Mouse (Mus musculus) left cerebral cortex, postnatal 14 days (tissue): ENCODE results near the gene C77080. TPM values are rescaled to one million over a fixed set of nuclear protein-coding genes. Genes with fewer than 3 reads are reported as not detected.

Experiments used
- DNase-seq, 2 experiments: peaks; one replicate each; pipeline ENCODE4 v3.0.0; 2021 to 2022; ENCODE audit warnings: low spot score in 2 of 2, mixed read lengths in 1 of 2
- intact Hi-C: fragments of 180-260 bp; cut with DNase I; formaldehyde crosslinking; loops from one replicate; pipeline ENCODE4 v1.15.1; 2025
- long read RNA-seq, 2 experiments: library from polyadenylated mRNA; stranded (forward); transcript quantifications; one replicate each; pipeline ENCODE4 v2.0.0; 2021
- total RNA-seq, 2 experiments: library from RNA; stranded (reverse); gene quantifications; 2 replicates each; pipeline ENCODE4 v1.2.3; 2021

C77080 gene
- 10 to 100 TPM; 17.9 to 21.1 TPM for total RNA-seq
- long read RNA-seq, experiment 1, full-length matches to known transcripts: 1 of 25 reads
- long read RNA-seq, experiment 1, partial matches to known transcripts: 11 of 25 reads
- long read RNA-seq, experiment 1, other reads (novel, unspliced or antisense): 13 of 25 reads
- long read RNA-seq, experiment 2, full-length matches to known transcripts: 1 of 22 reads
- long read RNA-seq, experiment 2, partial matches to known transcripts: 4 of 22 reads
- long read RNA-seq, experiment 2, other reads (novel, unspliced or antisense): 17 of 22 reads

DNA sequence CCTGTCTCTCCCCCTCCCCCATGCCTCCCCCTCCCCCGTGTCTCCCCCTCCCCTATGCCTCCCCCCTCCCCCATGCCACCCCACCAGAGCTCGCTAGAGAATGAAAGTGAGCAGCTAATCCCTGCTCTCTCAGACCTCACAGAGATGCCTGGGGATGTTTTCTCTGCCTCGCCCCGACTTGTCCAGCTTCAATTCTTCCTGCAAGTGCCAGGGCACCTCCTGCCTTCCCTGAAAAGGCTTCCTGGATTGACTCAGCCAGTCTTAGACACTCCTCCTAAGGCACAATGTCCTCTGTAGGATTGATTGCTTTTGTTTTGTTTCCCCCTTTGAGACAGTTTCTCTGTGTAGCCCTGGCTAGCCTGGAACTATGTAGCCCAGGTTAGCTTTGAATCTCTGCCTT is at the start of gene C77080:
Gene C77080, minus strand, starts transcription at position 209 of the 400 bp plus-strand sequence.
- intact Hi-C loops: no loop called here
- no peak for DNase-seq

- intact Hi-C loops: no loop called here
Measured at GRCm38 (mm10) chr4:129307936-129308335, 46.7 kb upstream of the C77080 start.

DNA sequence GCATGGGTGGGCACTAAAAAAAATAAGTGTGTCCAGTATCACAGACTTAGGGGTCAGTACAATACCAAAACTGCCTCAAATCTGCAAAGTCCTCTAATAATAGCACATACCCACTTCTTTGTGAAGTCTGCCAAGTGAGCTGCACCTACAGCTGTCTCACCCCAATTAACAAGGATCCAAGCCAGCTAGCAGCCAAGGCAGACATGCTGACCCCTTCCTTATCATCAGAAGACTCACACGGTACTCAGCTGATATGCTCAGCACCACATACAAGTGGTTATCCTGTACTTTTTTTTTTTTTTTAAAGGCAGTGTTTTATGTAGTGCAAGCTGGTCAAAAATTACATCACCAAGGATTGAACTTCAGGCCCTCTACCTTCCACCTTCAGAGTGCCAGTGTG is 43.1 kb upstream of the C77080 start:
- intact Hi-C loops: no loop called here
- no peak for DNase-seq

More at GRCm38 (mm10) chr4:129307936-129308335, 46.7 kb upstream of the C77080 start:
- no peak for DNase-seq

GRCm38 (mm10) chr4:129303816-129304215 is 42.6 kb upstream of the C77080 start:
- intact Hi-C loops: no loop called here
- no peak for DNase-seq

DNA sequence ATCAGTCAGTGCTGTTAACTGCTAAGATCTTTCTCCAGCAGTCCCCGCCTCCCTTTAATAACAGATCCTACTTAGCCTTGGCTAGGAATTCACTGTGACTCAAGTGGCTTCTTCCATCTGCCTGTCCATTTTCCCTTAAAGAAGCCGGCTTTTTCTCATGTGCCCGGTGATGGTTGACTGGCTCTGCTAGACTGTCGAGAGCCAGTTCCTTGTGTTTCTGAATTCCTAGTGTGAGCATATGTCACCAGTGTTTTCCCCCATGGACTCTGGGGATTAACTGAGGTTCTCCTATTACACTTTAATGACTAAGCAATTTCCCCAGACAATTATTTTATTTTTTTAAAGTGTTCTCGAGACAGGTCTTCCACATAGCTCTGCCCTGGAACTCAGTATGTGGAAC is 42.2 kb upstream of the C77080 start:
- DNase-seq: no peak
- intact Hi-C loops: no loop called here

DNA sequence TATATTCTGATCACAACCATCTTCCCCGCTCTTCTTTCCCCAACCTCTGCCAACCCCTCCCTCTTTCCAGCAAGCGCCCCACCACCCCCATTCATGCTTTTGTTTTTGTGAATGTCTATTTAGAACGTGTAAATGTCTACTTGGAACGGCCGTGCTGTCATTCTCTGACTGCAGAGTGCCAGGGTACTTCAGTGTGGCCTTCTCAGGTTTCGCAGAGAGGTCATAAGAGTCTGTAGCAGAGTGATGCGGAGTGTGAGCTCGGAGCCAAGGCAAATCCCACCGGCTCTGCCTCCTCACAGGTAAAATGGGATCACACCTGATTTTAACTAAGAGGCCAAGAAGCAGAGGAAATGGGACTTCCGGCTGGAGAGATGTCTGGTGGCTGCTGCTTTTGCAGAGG is 37.9 kb upstream of the C77080 start:
- intact Hi-C loops: no loop called here

GRCm38 (mm10) chr4:129297724-129298123 is 36.5 kb upstream of the C77080 start:
- peak; percentile 33 to 51 for DNase-seq
- intact Hi-C loops: no loop called here

More for the DNA sequence above, 37.9 kb upstream of the C77080 start:
- no peak for DNase-seq

- no peak for DNase-seq
- intact Hi-C loops: no loop called here
Measured at GRCm38 (mm10) chr4:129296066-129296465, 34.9 kb upstream of the C77080 start.

DNA sequence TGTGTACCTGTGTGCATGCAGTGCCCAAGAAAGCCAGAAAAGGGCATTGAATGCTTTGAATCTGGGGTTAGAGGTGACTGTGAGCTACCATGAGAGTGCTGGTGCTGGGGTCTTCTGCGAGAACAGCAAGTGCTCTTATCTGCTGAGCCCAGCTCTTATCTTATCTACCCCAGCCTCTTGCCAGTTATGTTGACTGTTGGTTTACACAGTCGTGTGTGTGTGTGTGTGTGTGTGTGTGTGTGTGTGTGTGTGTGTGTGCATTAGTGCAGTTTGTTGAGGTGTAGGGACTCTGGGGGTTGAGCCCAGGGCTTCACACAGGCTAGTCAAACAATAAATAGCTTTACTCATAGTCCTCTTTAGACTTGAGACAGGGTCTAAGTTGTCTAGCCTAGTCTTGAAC is 34.0 kb upstream of the C77080 start:
- no peak for DNase-seq
- intact Hi-C loops: no loop called here

GRCm38 (mm10) chr4:129293702-129294101 is 32.5 kb upstream of the C77080 start:
- DNase-seq: no peak
- intact Hi-C loops: no loop called here

- no peak for DNase-seq
- intact Hi-C loops: no loop called here
Measured at GRCm38 (mm10) chr4:129292831-129293230, 31.6 kb upstream of the C77080 start.

DNA sequence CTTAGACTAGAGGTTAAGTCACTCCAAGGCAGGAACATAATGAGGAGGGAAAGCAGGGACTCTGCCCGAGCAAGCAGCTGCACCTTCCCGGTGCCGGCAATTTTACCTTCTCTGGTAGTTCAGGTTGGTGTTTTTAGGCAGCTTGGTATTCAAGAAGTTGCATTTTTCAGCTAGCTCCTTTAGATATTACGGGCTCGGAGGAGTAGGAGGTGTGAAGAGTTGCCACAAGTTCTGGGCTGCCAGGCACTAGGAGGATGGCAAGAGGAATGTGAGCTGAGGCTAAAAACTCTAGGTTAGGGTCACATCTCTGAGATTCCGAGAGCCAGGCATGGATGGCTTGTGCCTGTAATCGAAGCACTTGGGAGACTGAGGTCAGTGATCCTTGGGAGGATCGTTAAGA is 28.5 kb upstream of the C77080 start:
- no peak for DNase-seq
- intact Hi-C loops: no loop called here

DNA sequence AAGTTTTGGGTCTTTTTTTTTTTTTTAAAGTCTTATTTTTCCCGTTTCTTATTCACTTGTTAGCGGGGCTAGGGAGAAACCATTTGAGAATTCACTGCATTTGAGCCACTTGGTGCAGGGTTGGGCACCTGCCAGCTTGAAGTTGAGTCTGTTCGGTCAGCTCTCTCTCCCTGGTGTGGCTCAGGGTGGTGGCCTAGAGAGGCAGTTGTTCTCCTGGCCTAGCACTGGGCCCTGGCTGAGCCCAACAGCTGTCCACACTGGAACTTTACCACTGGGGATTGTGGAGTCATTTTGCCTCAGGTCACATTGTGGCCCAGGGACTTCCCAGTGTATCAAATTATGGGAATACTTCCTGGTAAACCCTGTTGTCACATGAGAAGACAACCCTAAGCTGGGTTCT is 26.9 kb upstream of the C77080 start:
- intact Hi-C loops: no loop called here
- DNase-seq: no peak

GRCm38 (mm10) chr4:129287472-129287981 is 26.3 kb upstream of the C77080 start, which contains the start of gene Sync:
Gene Sync (plus strand): TSS chr4:129287617.
- no peak for DNase-seq
- intact Hi-C loops: no loop called here

GRCm38 (mm10) chr4:129286683-129287471 is 25.7 kb upstream of the C77080 start:
- DNase-seq: no peak

GRCm38 (mm10) chr4:129286001-129286682 is 24.9 kb upstream of the C77080 start:
- intact Hi-C loops: no loop called here
- DNase-seq: no peak

More at GRCm38 (mm10) chr4:129286683-129287471, 25.7 kb upstream of the C77080 start:
- intact Hi-C loops: no loop called here

GRCm38 (mm10) chr4:129284685-129285084 is 23.5 kb upstream of the C77080 start:
- intact Hi-C loops: no loop called here
- DNase-seq: no peak

DNA sequence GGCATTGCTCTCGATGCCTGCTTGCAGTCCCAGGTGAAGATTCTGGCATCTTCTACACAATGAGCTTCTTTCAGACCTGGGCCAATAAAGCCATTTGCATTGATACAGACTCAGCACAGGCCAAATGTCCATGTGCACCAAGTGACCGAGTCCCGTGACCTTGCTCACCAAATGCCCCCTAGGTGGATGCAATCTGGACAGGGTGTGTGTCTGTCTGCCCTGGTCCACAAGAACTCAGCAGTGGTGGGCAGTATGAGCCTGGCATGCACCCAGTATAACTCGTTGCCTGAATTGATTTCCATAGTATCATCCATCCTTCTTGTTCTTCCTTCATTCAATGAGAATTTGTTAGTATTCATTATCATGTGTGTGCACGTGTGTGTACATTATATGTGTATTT is 22.0 kb upstream of the C77080 start:
- intact Hi-C loops: no loop called here
- no peak for DNase-seq

GRCm38 (mm10) chr4:129282786-129283185 is 21.6 kb upstream of the C77080 start:
- intact Hi-C loops: no loop called here

GRCm38 (mm10) chr4:129276453-129276865 is 15.3 kb upstream of the C77080 start:
- intact Hi-C loops: loop anchor here (2.0 kb wide), 1 partner anchor 66 kb away; no protein-coding TSS in a partner anchor
- peak; percentile 95 to 97 for DNase-seq

More at GRCm38 (mm10) chr4:129282786-129283185, 21.6 kb upstream of the C77080 start:
- no peak for DNase-seq
